Mouse (Mus musculus): ENCODE data around the gene Serpinb6c. TPM values are rescaled to one million over a fixed set of nuclear protein-coding genes. Genes with fewer than 3 reads are reported as not detected.

The Serpinb6c gene
- polyA plus RNA-seq, 1 experiment, result 7.7 TPM

GRCm38 (mm10) chr13:33843308-33843707, 62.2 kb downstream of the Serpinb6c start, which contains the start of gene Serpinb6e:
Serpinb6e (minus strand) TSS chr13:33843408.
- Histone ChIP-seq H3K4me3 (replicated peaks; ENCODE audit: control insufficient read depth, low read depth, low read length) (no peak within 1 kb of the TSS), H3K4me1 (ENCODE audit: control insufficient read depth, insufficient read depth, low read length) (no peaks in the 10 kb centered on the region), H3K27ac (ENCODE audit: control insufficient read depth, insufficient read depth, low read depth, low read length, poor library complexity) (no peak within 1 kb of the TSS)
- 43% methylated on average over 1 of the region's 1 CpGs for WGBS
- TF ChIP-seq POLR2A (IDR thresholded peaks at IDR 0.05; ENCODE audit: borderline replicate concordance, control insufficient read depth, low read depth, low read length) (no peak), CTCF (IDR thresholded peaks at IDR 0.05; ENCODE audit: control insufficient read depth, insufficient read depth, low read length) (no peak)

GRCm38 (mm10) chr13:33830751-33831150, 74.8 kb downstream of the Serpinb6c start:
- H3K27ac ChIP-seq (ENCODE audit: control insufficient read depth, insufficient read depth, low read depth, low read length, poor library complexity), result no peak overlapping the region
- WGBS, result 75% methylated on average over 2 of the region's 2 CpGs
- TF ChIP-seq CTCF (IDR thresholded peaks at IDR 0.05; ENCODE audit: control insufficient read depth, insufficient read depth, low read length) (no peak), POLR2A (IDR thresholded peaks at IDR 0.05; ENCODE audit: borderline replicate concordance, control insufficient read depth, low read depth, low read length) (no peak)
- H3K4me1 ChIP-seq (ENCODE audit: control insufficient read depth, insufficient read depth, low read length), result no peaks in the 10 kb centered on the region
- H3K4me3 ChIP-seq (replicated peaks; ENCODE audit: control insufficient read depth, low read depth, low read length), result no peak overlapping the region

Other genes starting within 250 kb of the Serpinb6c start
- not detected in 2 replicates for gene Serpinb6d, start 244.3 kb downstream of the Serpinb6c start, polyA plus RNA-seq (2011; ENCODE audit: insufficient read depth, insufficient read length, low replicate concordance, missing spikeins)
- not detected in 2 replicates for gene Serpinb6e, start 62.3 kb downstream of the Serpinb6c start, polyA plus RNA-seq (2011; ENCODE audit: insufficient read depth, insufficient read length, low replicate concordance, missing spikeins)
- 5.7 and 14.7 TPM in 2 replicates for gene Nqo2, start 59.0 kb upstream of the Serpinb6c start, polyA plus RNA-seq (2011; ENCODE audit: insufficient read depth, insufficient read length, low replicate concordance, missing spikeins)
- 8.5 and 14.2 TPM in 2 replicates for gene Ripk1, start 96.7 kb upstream of the Serpinb6c start, polyA plus RNA-seq (2011; ENCODE audit: insufficient read depth, insufficient read length, low replicate concordance, missing spikeins)
- gene Serpinb6a, start 97.1 kb upstream of the Serpinb6c start, polyA plus RNA-seq (2011; ENCODE audit: insufficient read depth, insufficient read length, low replicate concordance, missing spikeins), result 42.6 and 87.2 TPM in 2 replicates
- gene Bphl, start 131.9 kb upstream of the Serpinb6c start, polyA plus RNA-seq (2011; ENCODE audit: insufficient read depth, insufficient read length, low replicate concordance, missing spikeins), result 11.4 and 14.0 TPM in 2 replicates
- gene Tubb2a, start 172.3 kb upstream of the Serpinb6c start, polyA plus RNA-seq (2011; ENCODE audit: insufficient read depth, insufficient read length, low replicate concordance, missing spikeins), result 37.1 and 37.6 TPM in 2 replicates
- 4.1 and 37.3 TPM in 2 replicates for gene Tubb2b, start 224.8 kb upstream of the Serpinb6c start, polyA plus RNA-seq (2011; ENCODE audit: insufficient read depth, insufficient read length, low replicate concordance, missing spikeins)